Mouse (Mus musculus): ENCODE measurements around the gene Evi5. TPM values are rescaled to one million over a fixed set of nuclear protein-coding genes. Genes with fewer than 3 reads are reported as not detected.

Gene Evi5
- polyA plus RNA-seq, 1 experiment from 2014 or later, result 48.3 TPM

DNA sequence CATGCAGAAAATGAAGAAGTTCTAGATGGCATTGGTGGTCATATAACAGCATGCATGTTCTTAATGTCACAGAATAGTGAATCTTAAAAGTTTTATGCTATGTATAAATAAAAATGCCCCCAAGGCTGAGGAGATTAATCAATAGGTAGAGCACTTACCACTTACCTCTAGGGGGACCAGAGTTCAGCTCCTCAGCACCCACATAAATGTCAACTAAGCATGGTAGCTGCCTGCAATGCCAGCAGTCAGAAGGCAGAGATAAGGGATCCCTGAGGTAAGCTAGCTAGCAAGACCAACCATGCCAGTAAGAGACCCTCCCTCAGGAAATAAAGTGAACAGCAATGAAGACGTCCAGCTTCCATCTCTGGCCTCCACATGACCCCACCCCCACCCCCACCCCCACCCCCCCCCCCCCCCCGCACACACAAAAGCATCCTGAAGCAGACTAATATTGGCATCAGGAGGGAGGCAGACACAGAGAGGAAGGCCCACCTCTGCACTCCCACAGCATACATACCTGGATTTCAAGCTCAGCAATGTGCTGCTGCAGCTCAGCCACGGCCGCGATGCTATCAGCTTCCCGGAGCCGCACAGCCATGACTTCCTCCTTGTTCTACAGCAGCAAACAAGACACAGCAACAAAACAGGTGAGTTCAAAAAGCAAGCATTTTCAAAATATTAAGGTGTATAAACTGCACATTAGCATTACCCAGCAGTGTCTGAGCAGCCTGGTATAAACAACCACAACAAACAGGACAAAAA is 87.0 kb downstream of the Evi5 start:
- DNase-seq (ENCODE audit: low spot score) (no peak), ATAC-seq (replicated peaks; ENCODE audit: low FRiP score) (no peak)
- Histone ChIP-seq H3K27me3 (replicated peaks; ENCODE audit: control insufficient read depth, insufficient read depth, low read length) (no peaks in the 10 kb centered on the region), H3K27ac (ENCODE audit: low read depth, low read length) (no peak overlapping the region), H3K4me2 (no peak overlapping the region), H3K4me1 (replicated peaks; ENCODE audit: control insufficient read depth, insufficient read depth, low read length) (no peaks in the 10 kb centered on the region), H3K4me3 (ENCODE audit: low read depth, low read length) (no peak overlapping the region), H3K9me3 (ENCODE audit: control insufficient read depth, low read length) (no peaks in the 10 kb centered on the region), H3K36me3 (ENCODE audit: control insufficient read depth, insufficient read depth, low read length) (peaks cover 6% of the 10 kb centered on the region), H3K9ac (ENCODE audit: low read depth, low read length) (no peak overlapping the region)
- WGBS, result 74% methylated on average over 6 of the region's 7 CpGs

DNA sequence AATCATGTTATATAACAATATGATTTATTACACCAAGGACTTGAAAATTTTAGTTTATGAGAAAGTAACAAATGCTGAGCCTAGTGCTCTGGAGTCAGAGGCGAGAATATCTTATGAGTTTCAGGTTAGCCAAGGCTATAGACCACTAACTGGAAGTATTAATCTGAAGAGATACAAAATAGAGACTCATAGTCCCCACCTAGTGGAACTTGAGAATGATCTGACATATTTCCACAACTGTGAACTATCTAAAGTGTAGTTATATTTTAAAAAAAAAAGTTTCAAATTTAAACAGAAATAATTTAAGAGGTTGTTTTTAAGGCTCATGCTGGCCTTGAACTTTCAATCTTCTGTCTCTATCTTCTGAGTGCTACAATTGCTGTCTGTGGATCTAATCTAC is 92.5 kb downstream of the Evi5 start:
- DNase-seq (ENCODE audit: low spot score), result no peak

DNA sequence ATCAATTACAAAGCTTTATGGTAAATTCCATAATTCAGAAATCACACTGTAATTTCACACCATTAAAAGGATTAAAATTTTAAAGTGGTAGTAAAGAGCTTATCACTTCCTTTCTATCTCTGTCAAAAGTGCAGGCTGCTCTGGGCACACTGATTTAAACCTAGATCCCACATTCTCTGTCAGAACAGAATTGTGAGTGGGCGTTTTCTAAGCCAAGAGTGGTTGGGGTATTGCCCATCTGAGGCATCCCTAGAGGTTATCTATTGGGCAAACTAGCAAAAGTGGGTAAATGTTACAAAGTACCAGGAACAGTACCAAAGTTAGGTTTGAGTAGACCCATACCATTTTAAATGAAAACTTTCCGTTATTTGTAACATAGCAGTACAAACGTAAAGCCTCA is 96.1 kb downstream of the Evi5 start:
- Histone ChIP-seq H3K36me3 (ENCODE audit: control insufficient read depth, insufficient read depth, low read length) (peaks cover 5% of the 10 kb centered on the region; the same call in 1 of the 2 replicates), H3K4me1 (replicated peaks; ENCODE audit: control insufficient read depth, insufficient read depth, low read length) (no peaks in the 10 kb centered on the region), H3K27ac (ENCODE audit: low read depth, low read length) (no peak overlapping the region), H3K27me3 (replicated peaks; ENCODE audit: control insufficient read depth, insufficient read depth, low read length) (no peaks in the 10 kb centered on the region), H3K4me2 (no peak overlapping the region), H3K9me3 (ENCODE audit: control insufficient read depth, low read length) (no peaks in the 10 kb centered on the region), H3K9ac (ENCODE audit: low read depth, low read length) (no peak overlapping the region), H3K4me3 (ENCODE audit: low read depth, low read length) (no peak overlapping the region)
- ATAC-seq (replicated peaks; ENCODE audit: low FRiP score) (no peak), DNase-seq (ENCODE audit: low spot score) (no peak)
- 83% methylated on average over 3 of the region's 3 CpGs for WGBS

More for the DNA sequence above, 92.5 kb downstream of the Evi5 start:
- no peaks in the 10 kb centered on the region for H3K4me1 ChIP-seq (replicated peaks; ENCODE audit: control insufficient read depth, insufficient read depth, low read length)
- H3K27ac ChIP-seq (ENCODE audit: low read depth, low read length), result no peak overlapping the region
- no peak overlapping the region for H3K9ac ChIP-seq (ENCODE audit: low read depth, low read length)
- peaks cover 12% of the 10 kb centered on the region for H3K36me3 ChIP-seq (ENCODE audit: control insufficient read depth, insufficient read depth, low read length)
- 90% methylated on average over 1 of the region's 1 CpGs for WGBS
- no peak overlapping the region for H3K4me3 ChIP-seq (ENCODE audit: low read depth, low read length)
- no peak for ATAC-seq (replicated peaks; ENCODE audit: low FRiP score)
- no peaks in the 10 kb centered on the region for H3K27me3 ChIP-seq (replicated peaks; ENCODE audit: control insufficient read depth, insufficient read depth, low read length)
- no peaks in the 10 kb centered on the region for H3K9me3 ChIP-seq (ENCODE audit: control insufficient read depth, low read length)
- H3K4me2 ChIP-seq, result no peak overlapping the region

DNA sequence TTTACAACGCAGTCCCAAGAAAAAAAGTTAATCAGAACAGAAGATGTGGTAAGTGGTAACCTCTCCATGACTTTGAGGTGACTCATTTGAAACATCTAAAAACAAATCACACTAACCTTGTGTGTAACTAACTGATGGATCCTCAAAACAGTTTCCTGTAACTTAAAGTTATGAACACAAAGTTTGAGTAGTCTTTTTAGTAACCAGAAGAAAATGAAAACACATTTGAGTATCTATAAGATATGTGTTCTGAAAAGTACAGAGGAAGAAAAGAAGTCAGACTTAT is 97.4 kb downstream of the Evi5 start:
- WGBS, result 81% methylated on average over 1 of the region's 1 CpGs
- peaks cover 5% of the 10 kb centered on the region; the same call in 1 of the 2 replicates for H3K36me3 ChIP-seq (ENCODE audit: control insufficient read depth, insufficient read depth, low read length)
- no peak for ATAC-seq (replicated peaks; ENCODE audit: low FRiP score)
- no peaks in the 10 kb centered on the region for H3K27me3 ChIP-seq (replicated peaks; ENCODE audit: control insufficient read depth, insufficient read depth, low read length)
- DNase-seq (ENCODE audit: low spot score), result no peak
- H3K27ac ChIP-seq (ENCODE audit: low read depth, low read length), result no peak overlapping the region
- no peaks in the 10 kb centered on the region for H3K9me3 ChIP-seq (ENCODE audit: control insufficient read depth, low read length)
- H3K9ac ChIP-seq (ENCODE audit: low read depth, low read length), result no peak overlapping the region
- H3K4me2 ChIP-seq, result no peak overlapping the region
- H3K4me1 ChIP-seq (replicated peaks; ENCODE audit: control insufficient read depth, insufficient read depth, low read length), result no peaks in the 10 kb centered on the region
- no peak overlapping the region for H3K4me3 ChIP-seq (ENCODE audit: low read depth, low read length)

DNA sequence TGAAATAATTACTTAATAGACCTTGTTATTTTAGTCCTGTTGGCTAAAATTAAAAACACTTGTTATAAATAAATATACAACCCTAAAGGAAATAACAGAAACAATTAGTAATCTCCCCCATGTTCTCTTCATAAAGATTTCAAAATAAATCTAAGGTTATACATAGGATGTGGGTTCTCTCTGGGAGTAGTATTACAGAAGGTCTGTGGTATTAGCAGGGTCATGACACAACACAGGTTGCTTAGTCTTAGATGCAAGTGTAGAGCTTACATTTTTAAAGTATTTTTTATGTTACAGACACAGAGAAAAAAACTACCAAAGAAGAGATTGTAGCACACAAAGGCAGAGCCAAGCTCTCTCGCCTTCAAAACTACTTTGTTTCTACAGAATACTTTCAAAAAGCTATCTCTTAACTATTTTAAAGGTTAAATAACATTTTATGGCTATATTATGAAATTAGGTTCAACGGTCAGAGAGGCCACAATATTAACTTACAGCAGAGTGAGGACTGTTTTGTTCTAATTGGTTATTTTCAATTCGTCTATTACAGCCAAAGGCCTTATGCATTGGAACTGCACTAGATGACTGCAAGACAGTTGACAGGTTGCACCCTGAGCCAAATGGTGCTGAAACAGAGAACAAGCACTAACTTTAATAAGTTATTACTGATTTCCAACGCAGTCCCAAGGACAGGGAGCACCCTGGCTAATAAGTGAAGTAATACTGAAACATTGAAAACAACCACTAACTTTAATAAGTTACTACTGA is 97.9 kb downstream of the Evi5 start:
- DNase-seq (ENCODE audit: low spot score), result no peak
- no peak overlapping the region for H3K4me3 ChIP-seq (ENCODE audit: low read depth, low read length)
- no peaks in the 10 kb centered on the region; the same call in 1 of the 2 replicates for H3K4me1 ChIP-seq (replicated peaks; ENCODE audit: control insufficient read depth, insufficient read depth, low read length)
- H3K9ac ChIP-seq (ENCODE audit: low read depth, low read length), result no peak overlapping the region
- WGBS, result 86% methylated on average over 4 of the region's 4 CpGs
- no peak overlapping the region for H3K27ac ChIP-seq (ENCODE audit: low read depth, low read length)
- H3K27me3 ChIP-seq (replicated peaks; ENCODE audit: control insufficient read depth, insufficient read depth, low read length), result no peaks in the 10 kb centered on the region
- H3K4me2 ChIP-seq, result no peak overlapping the region
- ATAC-seq (replicated peaks; ENCODE audit: low FRiP score), result no peak
- peaks cover 5% of the 10 kb centered on the region; the same call in 1 of the 2 replicates for H3K36me3 ChIP-seq (ENCODE audit: control insufficient read depth, insufficient read depth, low read length)
- H3K9me3 ChIP-seq (ENCODE audit: control insufficient read depth, low read length), result no peaks in the 10 kb centered on the region

DNA sequence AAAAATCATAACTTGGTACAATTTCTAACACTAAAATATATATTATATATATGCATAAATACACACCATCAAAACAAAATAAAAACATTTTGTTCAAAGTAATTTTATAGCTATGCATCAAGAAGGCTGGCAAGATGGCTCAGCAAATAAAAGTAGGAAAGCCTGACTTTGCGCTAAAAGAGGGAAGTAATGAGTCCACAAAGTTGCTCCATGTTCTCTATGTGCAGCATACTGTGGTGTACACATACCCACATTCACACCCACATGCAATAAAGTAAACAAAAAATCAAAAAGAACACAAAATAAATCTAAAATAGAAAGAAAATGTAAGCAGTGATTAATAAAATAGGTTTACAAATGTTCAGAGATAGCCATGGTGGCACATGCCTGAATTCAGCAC is 99.0 kb downstream of the Evi5 start:
- Histone ChIP-seq H3K4me3 (ENCODE audit: low read depth, low read length) (no peak overlapping the region), H3K4me2 (no peak overlapping the region), H3K36me3 (ENCODE audit: control insufficient read depth, insufficient read depth, low read length) (peaks cover 2% of the 10 kb centered on the region; the same call in 1 of the 2 replicates), H3K4me1 (replicated peaks; ENCODE audit: control insufficient read depth, insufficient read depth, low read length) (no peaks in the 10 kb centered on the region; the same call in 1 of the 2 replicates), H3K9me3 (ENCODE audit: control insufficient read depth, low read length) (no peaks in the 10 kb centered on the region), H3K27me3 (replicated peaks; ENCODE audit: control insufficient read depth, insufficient read depth, low read length) (no peaks in the 10 kb centered on the region), H3K27ac (ENCODE audit: low read depth, low read length) (no peak overlapping the region), H3K9ac (ENCODE audit: low read depth, low read length) (no peak overlapping the region)
- DNase-seq (ENCODE audit: low spot score) (no peak), ATAC-seq (replicated peaks; ENCODE audit: low FRiP score) (no peak)
- 95% methylated on average over 1 of the region's 1 CpGs for WGBS

DNA sequence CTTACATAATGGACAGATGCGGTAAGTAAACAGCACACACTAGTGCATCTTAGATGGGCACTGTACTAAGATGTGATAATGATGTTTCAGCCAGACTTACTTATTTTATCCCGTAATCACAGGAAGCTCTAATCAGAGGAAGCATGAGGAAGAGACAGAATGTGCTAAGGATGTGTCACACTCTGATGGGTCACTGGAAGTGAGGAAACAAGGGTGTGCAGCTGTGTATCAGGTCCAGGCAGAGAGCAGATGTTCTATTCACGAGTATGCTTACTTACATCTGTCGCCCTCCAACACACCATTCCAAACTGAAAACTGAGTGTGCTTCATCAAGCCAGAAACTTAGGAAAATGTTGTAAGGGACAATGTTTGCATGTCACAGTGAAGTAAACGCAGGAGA is 102.9 kb downstream of the Evi5 start:
- WGBS, result 53% methylated on average over 5 of the region's 5 CpGs
- DNase-seq (ENCODE audit: low spot score) (no peak), ATAC-seq (replicated peaks; ENCODE audit: low FRiP score) (no peak)
- no peak overlapping the region for H3K4me3 ChIP-seq (ENCODE audit: low read depth, low read length)
- H3K36me3 ChIP-seq (ENCODE audit: control insufficient read depth, insufficient read depth, low read length), result peaks cover 7% of the 10 kb centered on the region; the same call in 1 of the 2 replicates
- no peaks in the 10 kb centered on the region for H3K27me3 ChIP-seq (replicated peaks; ENCODE audit: control insufficient read depth, insufficient read depth, low read length)
- no peak overlapping the region for H3K27ac ChIP-seq (ENCODE audit: low read depth, low read length)
- H3K9ac ChIP-seq (ENCODE audit: low read depth, low read length), result no peak overlapping the region
- 0 out of 2 replicates have a peak, but pooled peaks cover 2% of the 10 kb centered on the region for H3K9me3 ChIP-seq (ENCODE audit: control insufficient read depth, low read length)
- no peak overlapping the region for H3K4me2 ChIP-seq
- no peaks in the 10 kb centered on the region; the same call in 1 of the 2 replicates for H3K4me1 ChIP-seq (replicated peaks; ENCODE audit: control insufficient read depth, insufficient read depth, low read length)

DNA sequence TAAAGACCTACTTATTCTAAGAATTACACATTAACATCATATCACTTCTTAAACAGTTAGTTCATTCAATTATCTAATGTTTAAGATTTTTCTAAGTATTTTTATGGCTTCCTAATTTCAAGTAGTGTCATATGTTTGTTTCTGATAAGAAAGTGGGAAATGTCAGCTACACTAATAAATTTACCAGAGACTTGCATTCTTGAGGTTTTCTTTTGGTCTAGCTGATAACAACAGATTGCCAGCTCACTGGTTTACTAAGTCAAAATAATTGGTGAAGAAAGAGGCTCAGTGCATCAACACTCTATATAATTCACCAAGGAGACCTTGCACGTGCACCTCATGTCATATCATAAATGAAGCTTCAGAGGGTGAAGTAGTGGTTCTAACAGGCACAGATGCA is 106.7 kb downstream of the Evi5 start:
- Histone ChIP-seq H3K9me3 (ENCODE audit: control insufficient read depth, low read length) (0 out of 2 replicates have a peak, but pooled peaks cover 2% of the 10 kb centered on the region), H3K9ac (ENCODE audit: low read depth, low read length) (no peak overlapping the region), H3K27me3 (replicated peaks; ENCODE audit: control insufficient read depth, insufficient read depth, low read length) (no peaks in the 10 kb centered on the region), H3K27ac (ENCODE audit: low read depth, low read length) (no peak overlapping the region), H3K4me3 (ENCODE audit: low read depth, low read length) (no peak overlapping the region), H3K4me2 (no peak overlapping the region), H3K36me3 (ENCODE audit: control insufficient read depth, insufficient read depth, low read length) (peaks cover 7% of the 10 kb centered on the region; the same call in 1 of the 2 replicates), H3K4me1 (replicated peaks; ENCODE audit: control insufficient read depth, insufficient read depth, low read length) (no peaks in the 10 kb centered on the region; the same call in 1 of the 2 replicates)
- 89% methylated on average over 1 of the region's 1 CpGs for WGBS
- no peak for DNase-seq (ENCODE audit: low spot score)
- ATAC-seq (replicated peaks; ENCODE audit: low FRiP score), result no peak
